Mouse (Mus musculus) lung, adult 2 months (tissue): ENCODE measurements around the gene Nhlrc4.

Source experiments
- CTCF ChIP-seq: fragments of 200-500 bp; IDR thresholded peaks from 2 replicates; pipeline ENCODE4 v1.5.1; 2011; ENCODE audit warnings: mild to moderate bottlenecking, low read length, control low read depth; ENCODE audit not compliant: insufficient read depth
- POLR2A ChIP-seq: fragments of 200-500 bp; IDR thresholded peaks from 2 replicates; pipeline ENCODE4 v1.6.1; 2011; ENCODE audit warnings: low read depth, mild to moderate bottlenecking, control low read depth, low read length, borderline replicate concordance; ENCODE audit errors: extremely low read depth

DNA sequence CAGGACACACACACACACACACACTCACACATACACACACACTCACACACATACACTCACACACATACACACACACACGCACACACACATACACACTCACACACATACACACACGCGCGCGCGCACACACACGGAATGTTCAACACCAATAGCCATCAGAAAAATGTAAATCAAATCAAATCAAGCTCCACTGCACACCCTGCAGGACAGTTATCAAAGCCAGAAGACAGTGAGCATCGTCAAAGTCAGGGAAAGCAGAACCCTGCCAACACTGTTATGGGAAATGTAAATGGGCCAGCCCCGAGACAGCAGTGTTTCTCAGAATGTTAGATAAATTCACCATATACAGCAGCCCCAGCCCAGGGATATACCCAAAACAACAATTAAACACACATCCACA lies 25.7 kb upstream of the Nhlrc4 start:
- TF ChIP-seq CTCF (no peak), POLR2A (no peak)
